Mouse (Mus musculus) brain, embryonic 14.5 days (tissue): ENCODE results near the gene Ffar1.

Source experiments
- CTCF ChIP-seq: fragments of 200-500 bp; IDR thresholded peaks from 2 replicates; pipeline ENCODE4 v1.5.1; 2012; ENCODE audit warnings: inconsistent platforms, mild to moderate bottlenecking, moderate library complexity, borderline replicate concordance; ENCODE audit not compliant: insufficient read depth, insufficient read length; ENCODE audit errors: extremely low read depth
- POLR2A ChIP-seq: fragments of 200-500 bp; IDR thresholded peaks from 2 replicates; pipeline ENCODE4 v1.6.1; 2012; ENCODE audit warnings: mild to moderate bottlenecking, inconsistent platforms, borderline replicate concordance; ENCODE audit not compliant: poor library complexity, insufficient read depth, insufficient read length, severe bottlenecking; ENCODE audit errors: extremely low read depth

GRCm38 (mm10) chr7:30890681-30891080 is 29.3 kb upstream of the Ffar1 start:
- TF ChIP-seq POLR2A (no peak), CTCF (no peak)
